Mouse (Mus musculus) brain, adult 2 months (tissue): ENCODE measurements at regions not wholly inside any gene's neighbourhood (a gene's known extent, or its start where the extent isn't known, plus 50 kb on each side); places are given as distances from the start of the nearest gene placed in this dataset.
"Not testable (repeated sequence)": the region's sequence is repeated elsewhere in the genome, so short reads cannot be mapped to it uniquely, and the experiment has no call there.

Experiments
- DNase-seq: peaks from one replicate; pipeline ENCODE4 v3.0.0; 2011; ENCODE audit warnings: low read depth, low spot score

DNA sequence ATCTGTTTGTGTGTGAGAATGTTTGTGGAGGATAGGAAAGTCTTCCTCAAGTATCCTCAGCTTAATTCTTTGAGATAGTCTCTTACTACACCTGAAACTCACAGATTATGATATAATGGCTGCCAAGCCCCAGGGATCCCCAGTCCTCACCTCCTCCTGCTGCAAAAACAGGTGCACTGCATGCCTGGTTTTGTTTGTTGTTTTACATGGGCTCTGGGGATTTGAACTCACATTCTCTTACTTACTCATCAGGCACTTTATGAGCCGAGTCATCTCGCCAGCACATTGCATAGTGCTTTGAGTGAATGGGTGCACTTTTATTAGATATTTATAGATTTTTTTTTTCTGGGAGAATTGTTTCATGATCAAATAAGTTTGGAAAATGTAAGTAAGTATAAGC is 56.3 kb downstream of the Mterf1b start:
- no peak for DNase-seq

- not testable (repeated sequence) for DNase-seq
Measured at GRCm38 (mm10) chr5:4254280-4254679, 62.1 kb downstream of the Mterf1b start.

- no peak for DNase-seq
Measured at GRCm38 (mm10) chr5:4257048-4257750, 65.0 kb downstream of the Mterf1b start.

GRCm38 (mm10) chr5:4259260-4259659 is 67.1 kb downstream of the Mterf1b start:
- no peak for DNase-seq

GRCm38 (mm10) chr5:4262666-4263065 is 70.5 kb downstream of the Mterf1b start:
- no peak for DNase-seq

DNA sequence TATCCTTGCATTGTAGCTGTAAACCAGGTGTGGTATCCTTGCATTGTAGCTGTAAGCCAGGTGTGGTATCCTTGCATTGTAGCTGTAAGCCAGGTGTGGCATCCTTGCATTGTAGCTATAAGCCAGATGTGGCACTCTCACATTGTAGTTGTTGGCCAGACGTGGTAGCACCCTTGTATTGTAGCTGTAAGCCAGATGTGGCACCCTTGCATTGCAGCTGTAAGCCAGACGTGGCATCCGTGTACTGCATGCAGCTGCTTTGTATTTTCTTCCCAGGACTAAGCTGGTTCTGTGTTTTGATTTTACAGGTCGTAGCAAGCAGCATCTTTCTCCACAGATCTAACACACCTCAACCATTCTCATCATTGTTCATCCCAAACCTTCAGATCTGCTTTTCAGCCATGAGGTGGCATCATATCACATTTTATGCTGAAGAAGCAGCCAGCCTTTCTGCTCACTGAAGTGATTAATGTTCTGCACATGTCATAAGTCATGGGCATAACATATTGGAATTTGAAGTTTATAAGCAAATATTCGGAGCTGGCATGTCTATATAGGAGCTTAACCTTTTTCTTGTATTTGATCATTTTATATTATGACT is 71.5 kb downstream of the Mterf1b start:
- DNase-seq: peak; percentile 85

DNA sequence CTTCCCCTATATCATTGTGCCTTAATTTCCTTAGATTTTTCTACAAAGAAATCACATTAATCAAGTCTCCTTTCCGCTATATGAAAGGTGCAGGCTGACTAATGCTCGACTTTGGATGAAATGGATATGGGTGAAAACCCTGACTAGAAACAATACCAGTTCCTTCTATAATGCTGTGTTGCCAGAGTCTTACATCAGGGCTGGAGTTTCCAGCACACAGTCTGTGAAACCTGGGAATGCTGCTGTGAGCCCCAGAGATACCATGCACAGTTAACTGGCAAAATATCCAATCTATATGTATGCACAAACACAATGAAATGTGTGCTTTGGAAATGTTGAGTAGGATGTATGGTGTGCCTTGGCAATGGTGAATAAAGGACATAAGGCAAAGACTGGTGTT is 75.5 kb downstream of the Mterf1b start:
- no peak for DNase-seq

- no peak for DNase-seq
Measured at GRCm38 (mm10) chr5:4273001-4273400, 80.8 kb downstream of the Mterf1b start.

DNA sequence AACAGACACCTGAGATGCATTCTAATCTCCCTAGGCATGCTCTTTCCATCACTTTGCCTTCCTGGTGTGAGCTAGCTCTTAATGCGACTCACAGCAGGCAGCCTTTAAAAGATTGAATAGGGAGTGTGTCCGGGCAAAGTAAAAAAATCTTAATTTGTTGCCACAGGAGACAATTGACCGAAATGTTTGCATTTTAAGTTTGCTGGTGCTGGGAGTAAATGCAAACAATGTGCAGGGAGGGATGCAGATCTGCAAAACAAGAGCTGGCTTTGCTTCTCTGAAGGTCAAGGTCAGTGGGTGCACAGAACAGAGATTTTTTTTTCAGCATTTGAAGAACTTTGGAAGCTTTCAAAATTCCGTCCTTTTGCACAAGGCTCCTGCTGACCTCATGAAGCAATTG is 111.4 kb downstream of the Mterf1b start:
- no peak for DNase-seq

GRCm38 (mm10) chr5:4304201-4304600 is 112.0 kb downstream of the Mterf1b start:
- no peak for DNase-seq

DNA sequence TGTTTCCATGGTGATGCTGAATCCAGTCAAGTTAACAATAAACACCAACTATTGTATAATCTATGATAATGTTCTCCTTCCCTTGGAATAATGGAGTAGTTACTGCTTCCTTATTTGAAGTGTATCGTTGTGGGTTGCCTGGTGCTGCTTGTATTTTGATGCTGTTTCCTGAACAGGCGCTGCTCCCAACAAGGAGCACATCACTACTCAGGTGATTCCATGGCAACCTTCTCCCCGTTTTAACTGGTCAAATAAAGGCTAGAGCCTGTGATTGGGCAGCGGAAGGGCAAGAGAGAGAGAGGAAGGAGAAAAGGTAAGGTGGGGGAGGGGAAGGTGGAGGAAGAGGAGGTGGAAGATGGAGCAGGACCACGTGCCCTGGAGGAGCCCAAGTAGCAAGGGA is 116.3 kb downstream of the Mterf1b start:
- peak; percentile 15 for DNase-seq

DNA sequence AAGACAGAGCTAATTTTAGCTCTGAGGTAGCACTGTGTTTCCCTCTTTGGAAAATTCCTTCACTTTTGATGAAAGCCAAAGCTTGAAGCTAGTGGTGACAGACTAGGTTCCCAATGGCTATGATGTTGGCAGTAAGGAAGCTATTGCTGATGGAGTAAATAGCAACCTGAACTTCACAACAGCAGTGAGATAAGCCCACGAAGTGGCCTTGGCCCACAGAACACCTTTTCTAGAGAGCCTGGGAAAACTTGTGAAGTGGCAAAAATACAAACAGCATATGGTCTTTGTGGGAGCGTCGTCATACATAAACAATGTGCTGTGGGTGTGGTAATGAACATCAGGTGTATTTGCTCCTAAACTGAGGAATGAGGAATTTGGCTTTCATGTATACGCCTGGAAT is 119.0 kb downstream of the Mterf1b start:
- no peak for DNase-seq

GRCm38 (mm10) chr5:4311599-4311998 is 119.4 kb downstream of the Mterf1b start:
- no peak for DNase-seq

DNA sequence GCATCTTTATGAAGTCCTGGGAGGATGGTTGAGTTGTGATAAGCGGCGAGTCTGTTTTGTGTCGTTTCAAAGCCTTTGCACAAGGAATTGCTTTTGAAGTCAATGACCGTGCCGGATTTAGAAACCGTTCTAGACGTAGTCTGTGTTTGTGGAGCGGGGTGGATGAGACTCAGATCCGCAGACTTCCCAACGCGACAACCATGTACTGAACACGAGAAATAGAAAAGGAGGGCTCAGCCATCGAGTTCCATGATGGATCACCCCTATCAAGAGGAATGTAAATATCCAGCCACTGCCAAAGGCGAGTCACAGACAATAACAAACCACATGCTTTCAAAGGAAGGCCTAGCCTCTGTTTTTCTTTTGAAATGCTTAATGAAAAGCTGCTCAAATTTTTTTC is 120.5 kb downstream of the Mterf1b start:
- DNase-seq: no peak

DNA sequence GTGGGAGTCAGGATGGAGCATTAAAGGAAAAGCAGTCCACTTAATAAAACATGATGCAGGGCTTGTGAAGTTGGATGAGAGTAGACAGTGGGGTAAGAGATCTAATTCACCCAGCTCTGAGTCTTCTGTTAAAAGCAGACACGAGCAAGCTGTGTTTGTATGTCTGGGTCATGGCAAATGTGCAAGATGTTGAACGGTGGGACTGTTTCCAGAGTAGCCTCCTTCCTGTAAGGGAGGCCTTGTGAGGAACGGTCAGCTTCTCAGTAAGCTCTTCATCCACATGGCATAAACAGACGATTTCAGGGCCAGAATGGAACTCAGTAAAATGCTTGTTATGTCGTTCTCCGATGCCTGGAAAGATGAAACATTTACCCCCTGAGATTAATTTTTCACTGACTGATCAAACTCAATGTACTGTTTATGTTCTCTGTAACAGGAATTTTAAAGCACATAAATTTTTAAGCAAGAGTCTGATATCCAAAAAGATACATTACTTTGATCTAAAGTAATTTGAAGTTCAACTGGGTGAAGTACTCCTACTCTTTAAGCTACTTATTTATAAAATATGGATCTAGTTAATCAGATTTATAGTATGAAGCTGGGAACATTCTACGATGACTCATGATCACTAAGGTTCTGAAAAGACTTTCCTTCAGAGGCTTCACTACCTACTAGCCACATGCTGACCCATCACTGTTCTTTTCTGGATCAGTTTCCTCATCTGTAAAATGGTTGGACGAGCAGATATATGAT is 130.6 kb downstream of the Mterf1b start:
- DNase-seq: no peak

DNA sequence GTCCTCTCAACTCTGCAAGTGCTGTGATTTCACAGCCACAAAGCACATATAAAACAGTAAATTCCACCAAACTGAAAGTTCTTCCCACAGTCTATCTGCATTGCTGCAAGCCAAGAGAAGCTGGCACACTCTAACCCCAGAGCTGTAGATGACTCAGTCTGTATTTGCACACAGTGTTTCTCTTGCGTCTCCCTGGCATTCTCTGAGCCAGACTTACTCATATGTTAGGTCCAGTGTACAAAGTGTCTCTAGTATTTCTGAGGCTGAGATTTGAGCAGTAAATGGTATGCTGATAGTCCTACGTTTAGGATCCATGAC is 131.2 kb downstream of the Mterf1b start:
- DNase-seq: peak; percentile 53

DNA sequence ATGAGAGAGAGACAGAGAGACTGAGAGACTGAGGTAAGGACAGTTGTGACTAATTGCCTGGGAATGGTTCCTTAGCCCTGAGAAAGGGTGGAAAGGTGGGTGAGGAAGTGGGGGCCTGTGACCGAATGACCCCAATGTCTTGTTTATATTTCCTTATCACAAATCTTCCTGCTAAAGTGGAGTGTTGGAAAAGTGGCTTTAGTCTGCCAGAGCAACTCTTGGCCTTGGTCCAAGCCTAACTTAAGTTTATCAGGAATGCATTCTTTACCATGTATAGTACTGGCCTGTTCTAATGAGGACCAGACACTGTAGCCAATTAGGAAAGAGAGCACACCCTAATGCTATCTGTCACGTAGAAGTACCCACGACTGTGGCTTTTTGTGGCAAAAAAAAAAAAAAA is 133.6 kb downstream of the Mterf1b start:
- DNase-seq: no peak

GRCm38 (mm10) chr5:4326309-4327014 is 134.3 kb downstream of the Mterf1b start:
- no peak for DNase-seq

- peak; percentile 33 for DNase-seq
Measured at GRCm38 (mm10) chr5:4335683-4336082, 143.5 kb downstream of the Mterf1b start.

- peak; percentile 9 for DNase-seq
Measured at GRCm38 (mm10) chr5:4341956-4342355, 149.8 kb downstream of the Mterf1b start.

- no peak for DNase-seq
Measured at GRCm38 (mm10) chr5:4344458-4344857, 152.3 kb downstream of the Mterf1b start.

DNA sequence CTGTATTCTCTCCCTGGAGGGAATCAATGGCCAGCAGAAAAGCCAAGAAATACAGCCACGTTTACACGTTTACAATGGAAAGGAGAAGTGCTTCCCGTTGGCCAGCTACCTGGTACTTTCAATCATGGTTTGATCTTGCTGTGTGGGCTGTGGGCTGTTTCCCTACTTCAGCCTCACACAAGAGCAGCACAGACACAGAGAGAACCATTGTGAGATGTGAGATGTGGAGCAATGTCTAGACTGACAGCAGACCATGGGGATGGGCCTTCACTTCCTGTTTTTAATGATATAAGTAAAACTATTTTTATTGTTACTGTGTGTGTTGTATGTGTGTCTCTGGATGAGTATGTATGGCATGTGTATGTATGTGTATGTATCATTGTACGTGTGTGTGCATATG is 156.2 kb downstream of the Mterf1b start:
- no peak for DNase-seq
